Mouse (Mus musculus): Measurements from ENCODE around the gene Bicc1. TPM values are rescaled to one million over a fixed set of nuclear protein-coding genes. Genes with fewer than 3 reads are reported as not detected.

The Bicc1 gene
- polyA plus RNA-seq, 1 experiment from 2014 or later = 9.4 TPM

DNA sequence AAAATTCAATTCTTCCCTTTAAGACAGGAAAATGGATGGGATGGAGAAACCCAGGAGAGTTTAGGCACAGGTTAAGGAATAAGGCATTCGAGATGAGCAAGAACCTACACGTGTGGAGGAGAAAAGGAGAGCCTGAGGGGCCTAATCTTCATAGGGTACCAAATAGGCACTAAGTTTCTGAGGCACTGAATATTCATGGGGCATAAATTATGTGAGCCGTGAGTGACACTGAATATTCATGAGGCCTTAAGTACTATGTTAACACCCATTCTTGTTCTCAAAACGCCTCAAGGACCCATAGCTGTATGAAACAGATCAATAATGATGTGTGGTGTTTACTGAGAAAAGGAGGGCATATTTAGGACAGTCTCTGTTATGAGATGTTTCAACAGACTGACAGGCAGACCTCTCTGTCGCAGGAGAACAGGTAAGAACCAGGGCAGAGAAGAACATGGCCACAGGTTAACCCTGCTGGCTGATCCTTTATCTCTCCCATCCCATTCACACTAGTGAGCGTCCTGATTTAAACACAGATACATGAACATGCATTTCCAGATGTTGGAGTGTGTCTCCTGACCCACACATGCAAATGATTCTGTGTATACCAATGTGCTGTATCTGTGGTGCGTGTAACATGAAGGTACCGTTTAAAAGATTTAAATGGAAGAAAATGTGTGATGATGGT lies 58.5 kb downstream of the Bicc1 start:
- Histone ChIP-seq H3K4me3 (ENCODE audit: low read depth, low read length) (no peak overlapping the region), H3K9ac (ENCODE audit: low read depth, low read length) (no peak overlapping the region), H3K27ac (ENCODE audit: low read depth, low read length) (no peak overlapping the region), H3K27me3 (ENCODE audit: control insufficient read depth, insufficient read depth, low read length) (no peaks in the 10 kb centered on the region), H3K4me2 (replicated peaks; ENCODE audit: low read depth, low read length) (no peak overlapping the region), H3K36me3 (ENCODE audit: control insufficient read depth, insufficient read depth, low read length) (no peaks in the 10 kb centered on the region), H3K9me3 (ENCODE audit: control insufficient read depth, low read length) (no peaks in the 10 kb centered on the region), H3K4me1 (replicated peaks; ENCODE audit: control insufficient read depth, insufficient read depth, low read length) (no peaks in the 10 kb centered on the region)
- DNase-seq (ENCODE audit: low spot score) (peak; percentile 17), ATAC-seq (ENCODE audit: low FRiP score) (peak; percentile 73; the same call in 1 of the 2 replicates)
- WGBS = 63% methylated on average over 8 of the region's 8 CpGs

- Histone ChIP-seq H3K27ac (ENCODE audit: low read depth, low read length) (no peak overlapping the region), H3K4me3 (ENCODE audit: low read depth, low read length) (no peak overlapping the region), H3K9me3 (ENCODE audit: control insufficient read depth, low read length) (no peaks in the 10 kb centered on the region), H3K4me2 (replicated peaks; ENCODE audit: low read depth, low read length) (no peak overlapping the region), H3K9ac (ENCODE audit: low read depth, low read length) (no peak overlapping the region), H3K4me1 (replicated peaks; ENCODE audit: control insufficient read depth, insufficient read depth, low read length) (no peaks in the 10 kb centered on the region), H3K27me3 (ENCODE audit: control insufficient read depth, insufficient read depth, low read length) (no peaks in the 10 kb centered on the region), H3K36me3 (ENCODE audit: control insufficient read depth, insufficient read depth, low read length) (no peaks in the 10 kb centered on the region)
- 92% methylated on average over 8 of the region's 8 CpGs for WGBS
- DNase-seq (ENCODE audit: low spot score) (no peak), ATAC-seq (ENCODE audit: low FRiP score) (no peak)
These were observed 64.7 kb downstream of the Bicc1 start for GRCm38 (mm10) chr10:71094707-71095254.

GRCm38 (mm10) chr10:71093312-71093711 lies 66.2 kb downstream of the Bicc1 start:
- no peak overlapping the region for H3K27ac ChIP-seq (ENCODE audit: low read depth, low read length)
- no peak for ATAC-seq (ENCODE audit: low FRiP score)
- no peak overlapping the region for H3K9ac ChIP-seq (ENCODE audit: low read depth, low read length)
- no peak overlapping the region for H3K4me3 ChIP-seq (ENCODE audit: low read depth, low read length)
- H3K36me3 ChIP-seq (ENCODE audit: control insufficient read depth, insufficient read depth, low read length) = no peaks in the 10 kb centered on the region
- no peak overlapping the region for H3K4me2 ChIP-seq (replicated peaks; ENCODE audit: low read depth, low read length)
- 95% methylated on average over 2 of the region's 2 CpGs for WGBS
- no peak for DNase-seq (ENCODE audit: low spot score)
- no peaks in the 10 kb centered on the region for H3K9me3 ChIP-seq (ENCODE audit: control insufficient read depth, low read length)
- no peaks in the 10 kb centered on the region for H3K4me1 ChIP-seq (replicated peaks; ENCODE audit: control insufficient read depth, insufficient read depth, low read length)
- H3K27me3 ChIP-seq (ENCODE audit: control insufficient read depth, insufficient read depth, low read length) = no peaks in the 10 kb centered on the region

DNA sequence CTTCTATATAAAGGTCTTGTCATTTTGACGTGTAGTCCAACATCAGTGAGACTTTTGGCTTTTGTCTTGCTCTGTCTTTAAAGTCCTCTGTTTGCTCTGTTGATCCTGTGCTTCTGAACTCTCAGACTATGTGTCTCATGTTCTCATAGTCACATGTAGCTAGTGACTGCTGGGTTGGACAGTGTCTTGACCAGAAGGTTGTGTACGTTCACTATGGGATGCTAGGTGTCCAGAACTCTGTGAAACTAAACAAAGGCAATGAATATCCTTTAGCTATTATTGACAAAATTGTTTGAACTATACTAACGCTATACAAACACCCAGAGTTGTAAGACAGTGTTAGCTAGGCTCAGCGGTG lies 72.2 kb downstream of the Bicc1 start:
- Histone ChIP-seq H3K4me2 (replicated peaks; ENCODE audit: low read depth, low read length) (no peak overlapping the region), H3K4me3 (ENCODE audit: low read depth, low read length) (no peak overlapping the region), H3K27me3 (ENCODE audit: control insufficient read depth, insufficient read depth, low read length) (no peaks in the 10 kb centered on the region), H3K9ac (ENCODE audit: low read depth, low read length) (no peak overlapping the region), H3K4me1 (replicated peaks; ENCODE audit: control insufficient read depth, insufficient read depth, low read length) (no peaks in the 10 kb centered on the region), H3K36me3 (ENCODE audit: control insufficient read depth, insufficient read depth, low read length) (no peaks in the 10 kb centered on the region), H3K27ac (ENCODE audit: low read depth, low read length) (no peak overlapping the region), H3K9me3 (ENCODE audit: control insufficient read depth, low read length) (no peaks in the 10 kb centered on the region)
- ATAC-seq (ENCODE audit: low FRiP score) (no peak), DNase-seq (ENCODE audit: low spot score) (no peak)
- WGBS = 87% methylated on average over 4 of the region's 4 CpGs

DNA sequence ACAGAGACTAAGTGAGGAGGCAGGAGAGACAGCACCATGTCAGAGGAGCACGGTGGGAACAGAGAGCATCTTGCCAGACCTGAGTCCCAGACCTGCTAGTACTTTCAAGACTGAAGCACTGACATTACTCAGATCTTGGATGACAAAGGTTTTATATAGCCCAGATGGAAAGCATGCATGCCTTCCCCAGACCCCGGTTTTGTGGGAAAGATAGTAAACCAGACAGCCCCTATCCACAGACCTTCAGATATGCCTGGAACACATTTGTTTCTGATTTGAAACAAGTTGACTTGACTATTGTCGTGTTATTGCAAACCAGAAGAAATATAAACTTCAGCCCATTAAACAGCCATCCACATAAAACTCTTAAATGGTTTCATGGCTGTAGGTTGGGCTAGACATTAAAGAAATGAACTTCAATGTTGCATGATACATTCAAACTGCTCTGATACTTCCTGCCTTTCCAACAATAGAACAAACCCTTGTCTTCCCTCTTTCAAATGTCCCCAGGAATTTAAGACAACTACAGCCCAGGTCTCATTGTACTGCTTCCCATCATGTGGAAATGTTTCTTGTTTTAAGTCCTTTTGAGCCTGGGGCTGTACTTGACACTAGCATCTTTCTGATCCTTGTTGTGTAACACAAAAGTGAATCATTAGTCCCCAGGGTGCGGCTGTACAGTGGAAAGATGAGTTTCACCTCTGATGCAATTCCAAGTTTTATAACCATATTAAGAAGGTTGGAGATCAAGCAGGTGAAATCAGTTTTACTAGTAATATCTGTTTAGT lies 72.7 kb downstream of the Bicc1 start:
- no peaks in the 10 kb centered on the region for H3K4me1 ChIP-seq (replicated peaks; ENCODE audit: control insufficient read depth, insufficient read depth, low read length)
- no peaks in the 10 kb centered on the region for H3K27me3 ChIP-seq (ENCODE audit: control insufficient read depth, insufficient read depth, low read length)
- H3K4me2 ChIP-seq (replicated peaks; ENCODE audit: low read depth, low read length) = no peak overlapping the region
- H3K9ac ChIP-seq (ENCODE audit: low read depth, low read length) = no peak overlapping the region
- H3K36me3 ChIP-seq (ENCODE audit: control insufficient read depth, insufficient read depth, low read length) = no peaks in the 10 kb centered on the region
- no peak for DNase-seq (ENCODE audit: low spot score)
- H3K9me3 ChIP-seq (ENCODE audit: control insufficient read depth, low read length) = no peaks in the 10 kb centered on the region
- ATAC-seq (ENCODE audit: low FRiP score) = no peak
- H3K4me3 ChIP-seq (ENCODE audit: low read depth, low read length) = no peak overlapping the region
- no peak overlapping the region for H3K27ac ChIP-seq (ENCODE audit: low read depth, low read length)
- 88% methylated on average over 4 of the region's 4 CpGs for WGBS

- no peaks in the 10 kb centered on the region for H3K36me3 ChIP-seq (ENCODE audit: control insufficient read depth, insufficient read depth, low read length)
- 79% methylated on average over 6 of the region's 6 CpGs for WGBS
These were observed 76.5 kb downstream of the Bicc1 start for GRCm38 (mm10) chr10:71082986-71083385.

GRCm38 (mm10) chr10:71078856-71079255 lies 80.6 kb downstream of the Bicc1 start:
- Histone ChIP-seq H3K27me3 (ENCODE audit: control insufficient read depth, insufficient read depth, low read length) (no peaks in the 10 kb centered on the region), H3K4me3 (ENCODE audit: low read depth, low read length) (no peak overlapping the region), H3K4me1 (replicated peaks; ENCODE audit: control insufficient read depth, insufficient read depth, low read length) (no peaks in the 10 kb centered on the region), H3K36me3 (ENCODE audit: control insufficient read depth, insufficient read depth, low read length) (no peaks in the 10 kb centered on the region), H3K4me2 (replicated peaks; ENCODE audit: low read depth, low read length) (no peak overlapping the region), H3K9ac (ENCODE audit: low read depth, low read length) (no peak overlapping the region), H3K9me3 (ENCODE audit: control insufficient read depth, low read length) (no peaks in the 10 kb centered on the region), H3K27ac (ENCODE audit: low read depth, low read length) (no peak overlapping the region)
- DNase-seq (ENCODE audit: low spot score) (no peak), ATAC-seq (ENCODE audit: low FRiP score) (no peak)
- 92% methylated on average over 5 of the region's 5 CpGs for WGBS

More at GRCm38 (mm10) chr10:71082986-71083385, 76.5 kb downstream of the Bicc1 start:
- H3K9me3 ChIP-seq (ENCODE audit: control insufficient read depth, low read length) = no peaks in the 10 kb centered on the region
- DNase-seq (ENCODE audit: low spot score) (no peak), ATAC-seq (ENCODE audit: low FRiP score) (no peak)
- no peak overlapping the region for H3K27ac ChIP-seq (ENCODE audit: low read depth, low read length)
- no peak overlapping the region for H3K4me2 ChIP-seq (replicated peaks; ENCODE audit: low read depth, low read length)
- H3K4me3 ChIP-seq (ENCODE audit: low read depth, low read length) = no peak overlapping the region
- H3K4me1 ChIP-seq (replicated peaks; ENCODE audit: control insufficient read depth, insufficient read depth, low read length) = no peaks in the 10 kb centered on the region
- no peak overlapping the region for H3K9ac ChIP-seq (ENCODE audit: low read depth, low read length)
- H3K27me3 ChIP-seq (ENCODE audit: control insufficient read depth, insufficient read depth, low read length) = no peaks in the 10 kb centered on the region

DNA sequence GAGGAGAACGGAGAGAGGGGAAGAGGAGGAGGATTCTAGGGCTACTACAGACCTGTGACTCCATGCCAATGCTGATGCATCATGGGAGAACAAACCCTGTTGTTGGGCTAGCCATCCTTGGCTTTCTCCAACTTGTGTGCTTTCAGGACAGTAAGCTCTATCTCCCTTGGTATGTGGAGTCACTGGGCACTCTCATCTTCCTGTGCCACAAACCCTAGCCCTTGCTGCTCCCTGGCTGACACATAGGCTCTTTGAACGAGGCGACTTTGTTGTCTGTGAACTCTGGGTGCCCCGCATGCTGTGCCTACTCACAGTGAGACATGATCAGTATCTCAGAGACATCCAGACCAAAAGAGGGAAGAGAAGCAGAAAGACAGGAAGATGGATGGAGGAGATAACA lies 94.5 kb downstream of the Bicc1 start:
- 82% methylated on average over 4 of the region's 4 CpGs for WGBS
- Histone ChIP-seq H3K4me1 (replicated peaks; ENCODE audit: control insufficient read depth, insufficient read depth, low read length) (no peaks in the 10 kb centered on the region), H3K4me3 (ENCODE audit: low read depth, low read length) (no peak overlapping the region), H3K27ac (ENCODE audit: low read depth, low read length) (no peak overlapping the region), H3K27me3 (ENCODE audit: control insufficient read depth, insufficient read depth, low read length) (no peaks in the 10 kb centered on the region), H3K9me3 (ENCODE audit: control insufficient read depth, low read length) (no peaks in the 10 kb centered on the region), H3K4me2 (replicated peaks; ENCODE audit: low read depth, low read length) (no peak overlapping the region), H3K9ac (ENCODE audit: low read depth, low read length) (no peak overlapping the region), H3K36me3 (ENCODE audit: control insufficient read depth, insufficient read depth, low read length) (no peaks in the 10 kb centered on the region)
- ATAC-seq (ENCODE audit: low FRiP score) (no peak), DNase-seq (ENCODE audit: low spot score) (no peak)

DNA sequence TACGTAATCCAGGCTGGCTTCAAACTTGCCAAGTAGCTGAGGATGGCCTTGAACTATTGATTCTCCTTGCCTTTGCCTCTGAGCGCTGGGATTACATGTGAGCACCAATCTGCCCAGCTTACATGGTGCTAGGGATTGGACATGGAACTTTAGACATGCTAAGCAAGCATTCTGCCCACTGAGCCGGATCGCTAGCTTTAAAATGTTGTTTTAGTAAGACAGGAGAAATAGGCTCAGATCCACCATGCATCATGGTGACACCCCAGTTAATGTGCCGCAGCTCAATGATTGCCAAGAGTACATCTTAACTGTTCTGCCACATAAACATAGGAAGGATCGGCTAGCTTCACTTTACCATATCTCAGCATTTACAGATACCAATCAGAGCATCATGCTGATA lies 94.9 kb downstream of the Bicc1 start:
- H3K4me1 ChIP-seq (replicated peaks; ENCODE audit: control insufficient read depth, insufficient read depth, low read length) = no peaks in the 10 kb centered on the region
- 93% methylated on average over 6 of the region's 6 CpGs for WGBS
- H3K4me2 ChIP-seq (replicated peaks; ENCODE audit: low read depth, low read length) = no peak overlapping the region
- no peaks in the 10 kb centered on the region for H3K9me3 ChIP-seq (ENCODE audit: control insufficient read depth, low read length)
- H3K4me3 ChIP-seq (ENCODE audit: low read depth, low read length) = no peak overlapping the region
- H3K27me3 ChIP-seq (ENCODE audit: control insufficient read depth, insufficient read depth, low read length) = no peaks in the 10 kb centered on the region
- ATAC-seq (ENCODE audit: low FRiP score) = no peak
- no peaks in the 10 kb centered on the region for H3K36me3 ChIP-seq (ENCODE audit: control insufficient read depth, insufficient read depth, low read length)
- H3K9ac ChIP-seq (ENCODE audit: low read depth, low read length) = no peak overlapping the region
- no peak for DNase-seq (ENCODE audit: low spot score)
- no peak overlapping the region for H3K27ac ChIP-seq (ENCODE audit: low read depth, low read length)

Measured in hindbrain, embryonic 11.5 days (tissue).